Mouse (Mus musculus): ENCODE results near the gene Gm21093. TPM values are rescaled to one million over a fixed set of nuclear protein-coding genes. Genes with fewer than 3 reads are reported as not detected.
"Not testable (repeated sequence)": the region's sequence is repeated elsewhere in the genome, so short reads cannot be mapped to it uniquely, and the experiment has no call there.

The Gm21093 gene
- polyA plus RNA-seq (2015; fragmentation: Nextera tagmentation; extraction: Ambion mirVana): not detected in 2 replicates

DNA sequence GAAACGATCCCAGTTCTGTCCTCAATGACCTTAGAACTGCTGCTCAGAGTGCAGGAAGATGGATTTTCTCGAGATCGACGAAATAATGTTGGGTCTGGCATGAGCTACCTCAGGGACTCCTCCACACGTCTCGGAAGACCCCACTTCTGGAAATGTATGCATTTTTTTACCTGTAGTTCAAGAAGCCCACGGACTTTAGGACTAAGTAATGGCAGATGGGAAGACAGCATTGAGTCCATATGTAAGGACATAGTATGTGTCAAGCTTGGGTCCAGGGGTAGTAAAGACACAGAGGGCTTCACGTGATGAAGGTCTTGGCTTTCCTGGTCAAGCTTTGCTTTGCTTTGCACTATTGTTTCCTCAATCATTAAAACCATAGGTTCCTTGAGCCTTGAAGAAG lies at the start of gene Gm21093:
TSS of gene Gm21093 (minus strand) at position 101 of the 400 bp plus-strand sequence.
- not testable (repeated sequence) for H3K4me1 ChIP-seq (replicated peaks); H3K9me3 ChIP-seq; H3K27ac ChIP-seq (replicated peaks); H3K4me2 ChIP-seq; H3K9ac ChIP-seq; H3K36me3 ChIP-seq; H3K4me3 ChIP-seq; H3K27me3 ChIP-seq; ATAC-seq (ENCODE audit: low read depth)
- no CpG with 5 or more reads among the region's 8 CpGs for WGBS

Other genes starting within 250 kb of the Gm21093 start
- not detected in 2 replicates for gene Gm21541, start 131.1 kb downstream of the Gm21093 start, polyA plus RNA-seq (2015; fragmentation: Nextera tagmentation; extraction: Ambion mirVana)
- 7.0 and 7.8 TPM in 2 replicates for gene Gm20878, start 93.2 kb downstream of the Gm21093 start, polyA plus RNA-seq (2015; fragmentation: Nextera tagmentation; extraction: Ambion mirVana)
- 0.45 and 0.51 TPM in 2 replicates for gene Fam205a4, start 68.7 kb downstream of the Gm21093 start, polyA plus RNA-seq (2015; fragmentation: Nextera tagmentation; extraction: Ambion mirVana)
- not detected in 2 replicates for gene Gm3893, start 56.5 kb upstream of the Gm21093 start, polyA plus RNA-seq (2015; fragmentation: Nextera tagmentation; extraction: Ambion mirVana)
- not detected in 2 replicates for gene Gm13304, start 80.1 kb upstream of the Gm21093 start, polyA plus RNA-seq (2015; fragmentation: Nextera tagmentation; extraction: Ambion mirVana)
- 0.92 TPM in 1 of 2 replicates, not detected in the other for gene Gm13306, start 118.7 kb upstream of the Gm21093 start, polyA plus RNA-seq (2015; fragmentation: Nextera tagmentation; extraction: Ambion mirVana)
- not detected in 2 replicates for gene Gm13305, start 133.9 kb upstream of the Gm21093 start, polyA plus RNA-seq (2015; fragmentation: Nextera tagmentation; extraction: Ambion mirVana)
- not detected in 2 replicates for gene Gm10600, start 205.9 kb upstream of the Gm21093 start, polyA plus RNA-seq (2015; fragmentation: Nextera tagmentation; extraction: Ambion mirVana)
- not detected in 2 replicates for gene Ccl21b, start 221.0 kb upstream of the Gm21093 start, polyA plus RNA-seq (2015; fragmentation: Nextera tagmentation; extraction: Ambion mirVana)

Measured in neural tube, embryonic 13.5 days (tissue).